Mouse (Mus musculus) kidney, adult 2 months (tissue): ENCODE results near the gene Yeats2.

Experiments used
- CTCF ChIP-seq: fragments of 200-500 bp; conservative IDR thresholded peaks from 2 replicates; pipeline ENCODE4 v1.5.1; 2011; ENCODE audit warnings: low read depth, mild to moderate bottlenecking, control low read depth, low read length, moderate library complexity, mixed read lengths; ENCODE audit not compliant: insufficient read depth, insufficient read length
- POLR2A ChIP-seq: fragments of 200-500 bp; IDR thresholded peaks from one replicate; pipeline ENCODE4 v1.6.1; 2011; ENCODE audit warnings: low read depth, low read length, control low read depth

GRCm38 (mm10) chr16:20185368-20185767, 44.5 kb downstream of the Yeats2 start:
- TF ChIP-seq POLR2A (no peak), CTCF (peak; percentile 64)
